Mouse (Mus musculus): ENCODE results near the gene Adgrl1.

Gene Adgrl1

DNA sequence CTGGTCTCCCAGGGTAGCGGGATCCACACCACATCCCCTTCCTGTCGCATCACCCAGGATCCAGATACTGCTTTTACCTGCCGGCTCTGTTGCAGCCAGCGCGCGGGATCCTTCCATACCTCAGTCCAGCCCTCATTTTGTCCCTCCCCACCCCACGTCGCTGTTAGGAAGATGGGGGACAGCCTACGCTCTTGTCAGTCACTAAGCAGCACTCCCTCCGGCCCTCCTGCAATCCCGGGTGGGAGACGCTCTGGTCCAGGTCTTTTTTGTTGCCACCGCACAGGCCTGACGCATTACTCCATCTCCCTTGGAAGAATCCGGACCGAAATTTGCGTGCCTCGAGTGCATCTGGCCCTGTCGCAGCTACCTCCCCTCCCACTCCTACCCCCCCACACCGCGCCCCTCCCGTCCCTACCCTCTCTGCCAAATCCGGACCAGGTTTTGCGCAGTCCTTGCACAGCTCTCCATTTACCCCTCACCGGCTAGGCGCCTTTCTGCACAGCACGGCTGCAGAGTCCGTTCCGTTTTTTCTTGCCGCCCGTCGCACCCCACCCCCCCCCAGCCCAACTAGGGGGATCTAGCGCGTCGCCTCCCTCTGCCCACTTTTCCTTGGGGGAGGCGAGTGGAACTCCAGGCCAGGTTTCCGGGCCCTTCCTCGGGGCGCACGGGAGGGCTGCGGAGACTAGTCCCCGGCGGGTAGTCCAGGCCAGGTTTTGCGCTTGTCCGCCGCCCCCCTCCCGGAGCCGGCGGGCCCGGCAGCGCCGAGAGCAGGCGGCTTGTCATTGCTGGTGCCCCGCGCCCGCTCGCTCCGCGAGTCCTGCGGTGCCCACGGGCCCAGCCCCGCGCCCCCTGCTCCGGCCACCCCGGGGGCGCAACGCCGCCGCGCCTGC lies at the start of gene Adgrl1:
Gene Adgrl1 (plus strand): TSS at position 743 of the 890 bp plus-strand sequence.
- peak; percentile 95 to 96 for DNase-seq

DNA sequence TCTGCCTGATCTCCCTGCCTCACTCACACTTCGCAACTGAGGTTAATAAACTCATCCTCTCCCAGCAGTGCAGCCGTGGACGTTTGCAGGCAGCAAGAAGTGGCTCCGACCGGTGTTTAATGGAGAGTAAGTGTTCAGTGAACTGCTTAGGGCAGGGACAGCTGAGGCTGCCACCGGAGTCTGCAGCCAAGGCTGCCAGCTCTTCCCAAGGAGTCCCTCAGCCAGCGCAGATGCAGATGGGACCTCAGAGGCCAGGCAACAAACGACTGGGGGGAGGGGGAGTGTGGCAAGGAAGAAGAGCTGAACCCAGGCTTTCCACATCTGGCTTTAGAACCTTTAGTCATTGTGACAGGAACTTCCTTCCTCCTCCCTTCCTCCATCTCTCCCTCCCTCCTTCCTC lies 47.6 kb upstream of the Adgrl1 start:
- DNase-seq = no peak

DNA sequence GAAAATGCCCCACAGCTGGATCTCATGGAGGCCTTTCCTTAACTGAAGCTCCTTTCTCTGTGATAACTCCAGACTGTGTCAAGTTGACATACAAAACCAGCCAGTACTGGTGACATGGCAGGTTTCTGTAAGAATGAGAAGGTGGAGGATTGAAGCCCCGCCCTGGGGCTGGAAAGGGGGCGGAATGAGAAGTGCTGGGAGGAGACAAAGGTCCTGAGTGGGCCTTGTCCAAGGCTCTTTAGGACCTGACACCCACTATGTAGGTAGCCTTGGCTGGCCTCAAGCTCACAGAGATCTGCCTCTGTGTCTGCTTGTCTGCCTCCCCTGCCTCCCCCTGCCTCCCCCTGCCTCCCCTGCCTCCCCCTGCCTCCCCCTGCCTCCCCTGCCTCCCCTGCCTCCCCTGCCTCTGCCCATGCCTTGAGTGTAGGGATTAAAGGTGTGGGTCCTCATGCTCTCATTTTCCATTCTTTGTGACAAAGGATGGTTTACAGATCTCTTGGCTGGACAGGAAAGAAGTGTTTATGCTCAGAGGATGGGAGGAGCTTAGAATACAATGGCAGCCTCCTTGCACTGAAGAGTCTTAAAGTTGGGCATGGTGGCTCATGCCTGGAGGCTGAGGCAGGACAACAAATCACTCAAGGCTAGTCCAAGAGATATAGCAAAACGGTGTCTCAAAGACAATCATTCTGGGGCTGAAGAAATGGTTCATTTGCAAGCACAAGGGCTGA lies 46.4 kb upstream of the Adgrl1 start:
- DNase-seq = no peak

DNA sequence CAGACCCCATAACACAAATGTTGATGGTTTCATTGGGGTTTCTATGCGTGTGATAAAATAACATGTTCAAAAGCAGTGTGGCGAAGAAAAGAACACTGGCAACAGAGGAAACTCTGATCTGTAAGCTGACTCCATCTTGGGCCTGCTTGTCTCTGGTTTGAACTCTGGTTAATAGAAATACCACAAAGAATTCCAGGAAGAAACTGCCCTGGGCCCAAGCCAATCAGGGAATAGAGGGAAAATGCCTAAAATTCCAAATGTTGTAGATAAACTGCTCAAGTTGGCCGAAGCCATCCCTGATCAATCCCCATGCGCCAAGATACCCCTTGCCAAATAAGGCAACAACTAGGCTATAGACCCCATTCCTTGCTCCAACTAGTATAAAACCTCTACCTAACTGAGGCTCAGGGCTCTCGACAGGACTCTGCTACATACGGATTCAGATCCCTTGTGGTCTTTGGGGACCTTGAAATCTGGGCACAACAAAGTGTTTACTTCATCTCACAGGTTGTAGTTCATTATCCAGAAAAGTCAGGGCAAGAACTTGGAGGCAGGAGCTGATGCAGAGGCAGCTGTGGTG lies 43.3 kb upstream of the Adgrl1 start:
- no peak for DNase-seq

DNA sequence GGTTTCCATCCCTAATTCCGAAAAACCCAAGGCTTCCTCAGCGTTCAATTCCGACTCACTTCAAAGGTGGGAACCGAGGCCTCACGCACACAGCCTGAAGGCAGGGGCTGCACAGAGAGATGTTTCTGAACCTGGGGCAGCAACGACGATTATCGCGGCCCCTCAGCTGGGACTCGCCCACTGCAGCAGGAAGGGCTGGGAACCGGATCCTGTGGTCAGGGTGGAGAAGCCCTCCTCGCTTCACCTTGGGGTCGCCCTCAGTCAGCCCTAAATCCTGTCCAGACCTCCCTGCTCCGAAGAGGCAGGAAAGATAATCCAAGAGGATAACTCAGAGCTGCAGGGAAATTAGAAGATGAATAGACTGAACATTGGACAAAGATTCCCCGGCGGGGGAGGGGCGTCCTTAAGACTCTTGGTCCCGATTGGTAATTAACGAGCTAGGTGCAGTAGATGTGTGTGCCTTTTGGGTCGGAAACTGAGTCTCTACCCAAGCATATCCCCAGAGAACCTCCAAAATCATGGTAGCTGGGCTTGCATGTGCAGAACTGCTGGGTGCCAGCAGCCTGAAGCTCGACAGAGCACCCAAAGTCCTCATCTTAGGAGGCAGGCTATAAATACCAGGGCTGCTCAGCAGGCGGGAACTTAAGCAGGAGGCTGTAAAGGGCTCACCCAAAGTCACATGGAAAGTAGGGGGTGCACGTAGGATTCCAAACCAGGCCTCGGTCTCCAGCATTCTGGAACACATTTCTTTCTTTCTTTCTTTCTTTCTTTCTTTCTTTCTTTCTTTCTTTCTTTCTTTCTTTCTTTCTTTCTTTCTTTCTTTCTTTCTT lies 37.3 kb upstream of the Adgrl1 start:
- DNase-seq = peak in 1 of 2 experiments; percentile 19

DNA sequence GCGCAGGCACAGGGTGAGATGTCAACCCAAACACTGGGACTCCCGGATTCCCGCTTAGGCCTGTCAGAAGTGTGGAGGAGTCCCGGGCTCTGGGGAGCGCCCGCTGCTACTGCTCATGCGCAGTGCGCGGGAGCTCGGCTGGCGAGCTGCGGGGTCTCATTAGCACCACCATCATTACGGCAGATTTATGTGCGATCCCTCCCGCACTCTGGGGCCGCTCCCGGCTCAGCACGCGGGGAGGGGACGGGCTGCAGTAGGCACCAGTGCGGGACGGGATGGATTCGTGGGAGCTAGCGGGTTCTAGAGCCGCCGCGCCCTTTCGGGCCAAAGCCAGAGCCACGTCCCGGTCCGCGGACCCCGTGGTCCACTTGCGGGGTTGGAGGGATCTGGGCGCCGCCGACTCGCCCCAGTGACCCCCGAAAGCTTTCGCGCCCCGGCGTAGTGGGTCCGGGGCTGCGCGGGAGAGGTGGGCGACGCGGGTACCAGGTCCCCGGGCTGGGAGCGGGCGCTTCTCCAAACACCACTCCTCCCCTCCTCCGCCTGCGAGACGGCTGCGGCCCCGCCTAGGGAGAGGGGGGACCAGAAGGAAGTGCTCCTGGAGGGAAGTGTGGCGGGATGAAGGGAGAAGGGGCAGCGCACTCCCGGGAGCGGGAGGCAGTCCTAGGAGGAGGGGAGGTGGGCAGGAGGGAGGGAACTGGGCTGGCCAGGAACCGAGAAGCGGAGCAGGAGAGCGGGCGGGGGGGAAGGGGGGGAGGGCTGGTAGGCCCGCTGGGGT lies 24.8 kb upstream of the Adgrl1 start:
- DNase-seq = peak; percentile 75 to 85

DNA sequence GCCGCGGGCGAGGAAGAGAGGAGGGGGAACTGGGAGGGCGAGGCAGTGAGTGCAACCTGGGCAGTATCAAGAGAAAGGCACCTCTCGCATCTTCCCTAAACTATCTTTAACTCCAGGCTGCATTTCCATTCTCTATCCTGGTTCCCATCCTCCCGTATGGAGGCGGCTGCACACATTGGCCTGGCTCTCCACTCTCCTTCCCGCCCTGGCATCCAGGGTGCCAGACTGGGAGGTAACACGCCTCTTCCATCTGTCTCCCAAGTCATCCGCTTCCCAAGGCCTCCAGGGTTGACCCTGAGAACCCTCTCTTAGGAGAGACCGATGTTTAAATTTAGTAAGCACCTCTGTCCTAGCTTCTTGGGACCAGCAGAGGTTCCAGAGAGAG lies 24.3 kb upstream of the Adgrl1 start:
- peak; percentile 66 to 67 for DNase-seq

DNA sequence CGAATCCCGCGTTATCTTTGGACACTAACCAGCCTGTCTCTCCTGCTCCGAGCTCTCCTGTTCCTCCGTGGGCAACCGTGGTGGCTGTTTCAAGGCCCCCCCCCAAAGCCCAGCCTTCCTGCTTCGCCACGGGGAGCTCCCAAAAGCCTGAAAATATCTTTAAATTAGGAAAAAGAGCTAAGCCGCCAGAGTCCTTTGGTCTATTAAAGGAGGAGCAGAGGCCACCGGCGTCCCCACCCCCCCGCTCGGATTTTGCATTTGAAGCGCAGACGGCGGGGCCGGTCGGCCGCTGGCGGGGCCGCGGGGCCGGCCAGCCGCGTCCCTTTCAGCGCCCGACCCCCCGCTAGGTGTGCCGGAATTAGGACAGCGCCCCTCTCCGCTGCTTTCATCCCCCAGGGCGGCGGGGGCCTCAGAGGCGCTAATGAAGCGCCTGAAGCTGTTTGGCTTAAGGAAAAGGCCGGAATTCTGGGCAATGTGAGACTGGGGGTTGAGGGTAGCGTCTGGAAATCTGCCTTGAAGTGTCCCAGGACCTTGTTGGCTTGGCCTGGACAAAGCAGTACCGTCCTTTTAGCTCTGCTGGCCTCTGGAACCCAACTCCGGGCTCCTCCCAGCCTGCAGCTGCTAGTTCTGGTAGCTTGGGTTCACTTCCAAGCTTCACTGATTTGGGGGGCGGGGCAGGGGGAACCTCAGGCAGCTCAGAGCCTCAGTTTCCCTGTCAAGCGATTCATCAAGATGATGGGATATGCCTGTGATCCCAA lies 23.6 kb upstream of the Adgrl1 start:
- peak; percentile 28 to 36 for DNase-seq

DNA sequence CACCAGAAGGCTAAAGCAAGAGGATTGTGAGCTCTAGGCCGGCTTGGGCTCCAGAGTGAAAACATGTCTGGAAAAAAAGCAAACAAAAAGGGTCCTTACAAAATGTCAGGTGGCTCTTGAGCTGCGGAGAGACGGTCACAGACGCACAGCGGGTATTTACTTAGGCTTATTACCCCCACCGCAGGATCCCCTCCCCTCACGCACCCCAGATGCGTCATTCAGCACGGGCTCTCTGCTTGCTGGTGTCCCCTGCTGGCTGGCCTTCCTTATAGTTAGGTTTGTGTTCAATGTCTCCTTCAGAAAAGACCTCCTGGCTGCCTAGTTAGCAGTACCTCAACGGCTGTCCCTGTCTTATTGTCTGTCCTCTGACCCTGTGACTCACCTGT lies 23.1 kb upstream of the Adgrl1 start:
- peak; percentile 26 to 35 for DNase-seq

DNA sequence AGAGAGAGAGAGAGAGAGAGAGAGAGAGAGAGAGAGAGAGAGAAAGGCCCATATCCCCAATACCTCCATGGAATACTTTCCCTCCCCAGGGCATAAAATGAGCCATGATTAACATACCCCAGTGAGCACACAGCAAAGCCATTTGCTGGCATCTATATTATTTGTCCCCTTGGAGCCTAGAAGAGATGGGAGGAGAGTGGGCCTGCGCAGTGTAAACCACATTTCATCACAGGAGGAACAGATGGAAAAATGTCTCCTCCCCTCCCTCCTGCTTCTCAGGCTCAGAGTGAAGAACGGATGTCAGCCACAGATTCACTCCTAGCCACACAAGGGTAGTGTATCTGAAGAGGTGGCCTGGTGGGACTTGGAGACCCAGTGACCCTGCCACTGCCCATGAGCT lies 11.5 kb upstream of the Adgrl1 start:
- DNase-seq = no peak

DNA sequence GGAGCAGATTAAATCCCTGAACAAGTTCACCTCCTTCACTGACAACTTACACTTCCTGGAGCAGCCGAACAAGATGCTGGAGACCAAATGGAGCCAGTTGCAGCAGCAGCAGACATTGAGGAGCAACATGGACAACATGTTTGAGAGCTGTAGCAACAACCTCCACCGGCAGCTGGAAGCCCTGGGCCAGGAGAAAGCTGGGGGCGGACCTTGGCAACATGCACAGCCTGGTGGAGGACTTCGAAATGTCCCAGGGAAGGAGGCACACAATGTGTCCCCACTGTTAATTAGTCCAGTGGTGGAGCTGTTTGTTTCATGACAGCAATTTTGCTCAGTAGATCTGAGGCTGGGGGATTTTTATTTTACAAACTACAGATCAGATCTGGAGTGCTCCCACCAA lies 7.8 kb upstream of the Adgrl1 start:
- DNase-seq = no peak

DNA sequence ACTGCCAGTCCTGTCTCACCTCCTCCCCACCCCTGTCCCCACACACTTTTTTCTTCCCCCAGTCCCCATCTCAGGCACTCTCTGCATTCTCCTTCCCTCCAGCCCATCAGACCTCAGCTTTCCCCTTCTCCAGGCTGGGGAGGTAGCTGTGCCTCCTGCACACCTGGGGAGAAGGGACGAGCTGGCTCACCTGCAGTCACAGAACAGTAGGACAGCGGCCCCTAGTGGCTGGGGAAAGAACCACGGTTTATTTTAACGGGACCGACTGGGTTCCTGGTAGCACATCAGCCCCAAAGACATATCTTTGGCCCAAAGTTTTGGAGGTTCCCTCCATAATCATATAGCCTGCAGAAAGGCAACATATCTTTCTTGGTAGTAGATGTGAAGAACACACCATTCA lies 6.0 kb upstream of the Adgrl1 start:
- DNase-seq = peak; percentile 89 to 93

DNA sequence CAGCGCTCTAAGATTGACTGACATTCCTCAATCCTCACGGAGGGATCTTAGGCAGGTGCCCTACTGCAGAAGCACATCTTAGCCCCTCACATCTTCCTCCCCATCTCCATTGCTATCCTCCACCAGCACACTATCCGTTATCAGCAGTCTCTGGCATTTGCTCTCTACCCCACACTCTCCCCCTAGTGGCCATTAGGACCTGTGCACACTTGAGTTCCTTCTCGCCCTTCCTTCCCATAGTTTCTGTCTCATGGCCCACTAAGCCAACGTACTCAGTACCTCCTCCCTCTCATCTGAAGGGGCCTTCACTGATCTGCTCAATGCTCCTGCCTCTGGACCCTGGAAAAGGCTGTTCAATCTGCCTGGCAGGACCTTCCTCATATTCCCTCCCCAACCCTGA lies 4.0 kb upstream of the Adgrl1 start:
- DNase-seq = peak; percentile 59 to 74

DNA sequence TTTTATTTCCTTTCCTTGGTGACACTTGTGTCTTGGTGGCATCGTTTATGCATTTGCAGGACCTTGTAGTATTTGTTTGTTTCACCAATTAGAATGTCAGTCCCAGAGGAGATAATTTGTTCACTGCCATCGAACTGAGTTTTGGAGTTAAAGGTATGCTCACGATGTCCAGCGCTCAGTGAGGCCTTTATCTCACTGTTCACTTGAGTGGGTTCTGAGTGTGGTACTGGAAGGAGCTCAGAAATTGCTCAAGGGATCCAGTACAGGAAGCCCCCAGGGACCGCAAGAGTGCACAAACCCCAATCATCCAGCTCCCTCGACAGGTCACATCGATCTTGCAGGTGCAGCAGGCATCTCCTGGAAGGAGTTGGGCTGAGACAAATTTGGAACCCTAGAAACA lies 3.4 kb upstream of the Adgrl1 start:
- DNase-seq = no peak

DNA sequence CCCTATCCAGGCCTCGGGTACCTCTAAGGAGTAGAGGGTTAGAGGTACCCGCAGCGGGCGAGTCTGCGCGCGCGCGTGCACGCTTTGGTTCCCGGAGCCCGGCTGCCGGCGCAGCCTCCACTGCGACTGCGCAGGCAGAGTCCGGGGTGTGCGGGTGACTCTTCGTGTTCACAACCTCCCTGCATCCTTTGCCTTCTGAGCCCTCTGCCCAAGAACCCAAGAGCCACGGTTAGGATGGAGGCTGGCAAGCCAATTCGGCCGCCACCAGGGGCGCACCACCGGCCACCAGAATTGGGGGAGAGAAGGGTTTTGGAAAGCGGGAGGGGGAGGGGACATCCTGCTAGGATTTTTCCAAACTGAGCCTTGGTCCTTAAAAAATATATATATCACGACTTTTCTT lies 2.7 kb upstream of the Adgrl1 start:
- DNase-seq = peak; percentile 81 to 84

DNA sequence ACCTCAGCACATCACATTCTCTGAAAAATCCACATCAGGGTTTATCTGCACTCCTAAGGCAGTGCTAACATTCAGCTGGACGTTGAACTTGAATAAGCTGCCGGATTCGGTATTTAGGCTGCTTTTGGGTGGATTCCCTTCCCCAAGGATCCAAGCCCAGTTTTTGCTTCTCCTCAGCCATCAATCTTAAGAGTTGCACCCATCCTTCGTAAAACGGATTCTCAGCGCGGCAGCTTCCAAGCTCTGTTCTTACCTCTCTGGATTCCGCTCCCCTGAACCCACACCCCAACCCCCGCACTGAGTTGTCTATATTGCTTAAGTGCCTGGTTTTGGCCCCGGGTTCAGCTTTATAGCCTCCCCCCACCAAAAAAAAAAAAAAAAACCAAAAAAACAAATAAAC lies 1.4 kb upstream of the Adgrl1 start:
- DNase-seq = peak; percentile 46 to 53

DNA sequence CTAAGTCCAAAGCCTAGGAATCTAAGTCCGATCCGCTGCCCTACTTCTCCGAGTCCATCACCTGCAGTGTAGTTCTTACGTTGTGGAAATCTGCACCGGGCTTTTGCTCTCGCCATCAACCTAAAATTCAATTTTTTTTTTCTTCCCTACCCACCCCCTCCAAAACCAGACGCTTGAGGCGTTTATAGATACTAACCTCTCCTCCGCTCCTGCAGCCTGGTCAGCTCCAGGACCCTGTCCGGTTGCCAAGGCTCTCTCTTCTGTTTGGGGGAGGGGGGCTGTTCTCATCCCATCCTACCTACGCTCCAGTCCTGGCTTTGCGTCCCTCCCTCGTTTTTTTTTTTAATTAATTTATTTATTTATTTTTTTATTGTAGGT lies 931 bp upstream of the Adgrl1 start:
- DNase-seq = peak; percentile 84 to 86

DNA sequence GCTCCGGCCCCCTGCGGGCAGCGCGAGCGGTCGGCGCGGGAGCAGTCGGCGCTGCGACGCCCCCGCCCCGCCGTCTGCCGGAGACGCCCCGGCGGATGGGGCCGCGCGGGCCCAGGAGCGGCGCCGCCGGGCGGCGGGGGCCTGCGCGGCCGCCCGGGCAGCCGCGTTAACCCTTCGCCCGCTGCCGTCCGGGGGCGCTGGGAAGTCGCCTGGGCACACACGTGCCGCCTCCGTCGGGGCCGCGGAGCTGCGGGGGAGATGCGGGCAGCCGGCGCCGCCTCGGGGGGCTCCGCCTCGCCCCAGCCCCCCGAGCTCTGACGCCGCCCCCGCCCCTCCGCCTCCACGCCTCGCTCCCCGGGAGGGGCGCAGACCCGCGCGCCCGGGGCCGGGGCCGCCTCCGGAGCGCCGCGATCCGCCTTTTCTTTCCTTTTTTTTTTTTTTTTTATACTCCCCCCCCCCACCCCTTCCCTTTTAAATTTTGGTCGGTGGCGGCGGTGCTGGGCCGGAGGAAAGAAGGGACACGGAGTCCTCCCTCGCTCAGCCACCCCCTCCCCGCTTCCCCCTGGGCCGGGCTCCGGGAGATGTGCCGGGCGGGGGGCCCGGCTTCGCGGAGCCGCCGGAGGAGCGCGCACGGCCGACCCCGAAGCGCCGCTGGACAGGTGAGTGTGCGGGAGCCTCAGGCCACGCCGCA lies 506 bp downstream of the Adgrl1 start:
- no peak for DNase-seq

DNA sequence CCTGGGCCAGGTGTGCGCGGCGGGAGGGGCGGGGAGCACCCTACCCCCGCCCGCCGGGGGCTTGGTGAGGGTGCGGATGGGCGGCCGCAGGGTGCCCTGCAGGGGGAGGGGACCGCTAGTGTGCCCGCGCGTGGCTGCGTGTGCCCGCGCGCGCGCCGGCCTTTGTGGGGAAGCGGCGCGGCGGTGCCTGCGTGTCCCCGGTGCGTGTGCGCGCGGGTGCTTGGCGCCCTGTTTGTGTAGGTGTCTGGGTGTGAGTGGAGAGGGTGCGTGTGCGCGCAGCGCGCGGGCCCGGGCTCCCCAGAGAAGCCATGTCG lies 1.0 kb downstream of the Adgrl1 start:
- peak; percentile 76 to 81 for DNase-seq

DNA sequence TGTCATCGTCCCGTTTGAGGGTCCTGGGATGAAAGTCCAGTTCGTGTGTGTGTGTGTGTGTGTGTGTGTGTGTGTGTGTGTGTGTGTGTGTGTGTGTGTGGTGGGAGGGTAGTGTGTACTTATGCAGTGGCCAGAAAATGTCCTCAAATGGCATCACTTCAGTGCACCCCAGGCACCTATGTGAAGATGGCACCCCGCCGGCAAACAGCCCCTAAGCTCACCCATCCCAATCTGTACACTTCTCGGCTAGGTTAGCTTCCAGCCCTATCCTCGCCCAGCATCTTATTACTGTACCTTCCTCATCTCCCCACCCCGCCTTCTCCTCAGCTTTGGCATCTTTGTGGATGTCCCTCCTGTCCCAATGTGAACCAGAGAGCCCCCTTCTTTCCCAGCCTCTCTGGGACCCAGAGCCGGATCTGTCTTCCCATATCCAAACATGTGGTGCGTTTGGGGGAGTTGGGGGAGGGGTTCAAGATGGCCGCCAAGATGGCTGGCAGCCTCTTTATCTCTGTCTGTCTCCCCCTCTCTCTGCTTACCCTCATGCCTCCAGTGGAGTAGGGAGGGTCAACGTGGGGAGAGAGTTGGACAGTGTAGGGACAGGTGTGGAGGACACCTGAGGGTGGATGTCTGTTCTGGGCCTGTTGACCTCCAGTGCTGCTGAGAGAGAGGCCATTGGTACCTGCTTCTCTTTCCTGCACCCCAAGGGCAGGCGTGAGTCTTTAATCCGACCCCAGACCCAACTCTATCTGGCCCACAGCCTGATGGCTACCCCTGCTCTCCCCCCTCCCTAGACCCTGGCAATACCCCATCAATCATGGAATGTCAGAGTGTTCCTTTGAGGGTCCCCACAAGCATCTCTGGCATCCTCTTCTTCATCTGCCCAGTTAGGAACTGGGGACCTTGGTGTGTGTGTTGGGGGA lies 1.9 kb downstream of the Adgrl1 start:
- DNase-seq = no peak

Data from cerebellum, adult 18-20 months (tissue).